Mouse (Mus musculus) cerebellum, adult 2 months (tissue): Measurements from ENCODE around the gene Inip. TPM values are rescaled to one million over a fixed set of nuclear protein-coding genes. Genes with fewer than 3 reads are reported as not detected.
A peak's percentile ranks its signal among the peaks of the same experiment; 100 is the strongest.

Experiments used
- DNase-seq, 2 experiments: peaks; one replicate each; pipeline ENCODE4 v3.0.0; 2021
- H3K27ac ChIP-seq: fragments of 200-500 bp; 2 replicates; pipeline ENCODE4 v1.5.1; 2012; ENCODE audit warnings: low read length, control low read depth, inconsistent platforms; ENCODE audit not compliant: insufficient read depth
- H3K27me3 ChIP-seq: fragments of 200-500 bp; 2 replicates; pipeline ENCODE4 v1.6.1; 2012; ENCODE audit warnings: inconsistent platforms, mild to moderate bottlenecking, low read length, moderate library complexity; ENCODE audit not compliant: control insufficient read depth, insufficient read depth
- H3K4me1 ChIP-seq: fragments of 200-500 bp; 2 replicates; pipeline ENCODE4 v1.6.1; 2011; ENCODE audit warnings: low read length; ENCODE audit not compliant: control insufficient read depth, insufficient read depth
- H3K4me3 ChIP-seq: fragments of 200-500 bp; replicated peaks from 2 replicates; pipeline ENCODE3; 2011; ENCODE audit warnings: mild to moderate bottlenecking, low read depth, low read length, control low read depth; ENCODE audit not compliant: insufficient read depth
- CTCF ChIP-seq: fragments of 200-500 bp; IDR thresholded peaks from 2 replicates; pipeline ENCODE4 v1.5.1; 2011; ENCODE audit warnings: low read depth, mild to moderate bottlenecking, control low read depth, low read length, moderate library complexity, borderline replicate concordance; ENCODE audit not compliant: insufficient read depth
- POLR2A ChIP-seq: fragments of 200-500 bp; IDR thresholded peaks from 2 replicates; pipeline ENCODE4 v1.6.1; 2011; ENCODE audit warnings: low read length, control low read depth, borderline replicate concordance; ENCODE audit not compliant: insufficient read depth
- WGBS: fragments of 180-500 bp; shearing (Covaris S2); methylation state at CpG from one replicate; pipeline ENCODE4 v1.1.7; 2018; 5-methylcytosine and 5-hydroxymethylcytosine counted together
- polyA plus RNA-seq: library from polyadenylated mRNA; depleted of rRNA; stranded (reverse); fragments of >200 nt; gene quantifications from 2 replicates; pipeline ENCODE4 v1.2.3, GENCODE M21; 2012

Inip gene
- polyA plus RNA-seq, 1 experiment, result 23.3 TPM

- Histone ChIP-seq H3K27ac (peak overlapping the region; percentile 70), H3K4me1 (peaks cover 65% of the 10 kb centered on the region), H3K27me3 (no peaks in the 10 kb centered on the region), H3K4me3 (no peak overlapping the region)
- WGBS, result 71% methylated on average over 10 of the region's 10 CpGs
- peak in 1 of 2 experiments; percentile 24 for DNase-seq
- TF ChIP-seq CTCF (no peak), POLR2A (no peak)
Observed at GRCm38 (mm10) chr4:59818498-59818897, 17.1 kb upstream of the Inip start.

- no peak overlapping the region for H3K4me3 ChIP-seq
- no peak for DNase-seq
- H3K4me1 ChIP-seq, result peaks cover 58% of the 10 kb centered on the region
- TF ChIP-seq CTCF (no peak), POLR2A (no peak)
- H3K27ac ChIP-seq, result peak overlapping the region; percentile 69
- WGBS, result 71% methylated on average over 5 of the region's 5 CpGs
- no peaks in the 10 kb centered on the region for H3K27me3 ChIP-seq
Observed at GRCm38 (mm10) chr4:59817790-59818189, 16.4 kb upstream of the Inip start.

DNA sequence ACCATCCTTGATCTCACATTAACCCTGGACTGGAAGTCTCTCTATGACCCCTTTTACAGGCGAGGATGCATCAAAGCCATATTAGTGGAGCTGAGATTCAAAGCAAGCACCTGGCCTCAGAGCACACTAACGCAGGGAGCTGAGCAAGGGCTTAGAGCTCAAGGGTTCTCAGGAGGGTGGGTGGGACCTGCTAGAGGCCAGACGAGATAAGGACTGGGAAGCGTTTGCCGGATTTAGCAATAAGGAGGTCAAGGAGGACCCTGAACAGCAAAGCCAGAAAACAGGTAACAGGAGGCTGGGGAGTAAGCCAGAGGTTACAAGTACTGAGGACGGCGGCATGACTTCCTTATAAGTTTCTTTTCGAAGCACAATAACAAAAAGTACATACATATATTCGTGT is 15.1 kb upstream of the Inip start:
- TF ChIP-seq POLR2A, result no peak
- TF ChIP-seq CTCF, result no peak
- Histone ChIP-seq H3K4me1 (peaks cover 54% of the 10 kb centered on the region), H3K27me3 (no peaks in the 10 kb centered on the region), H3K4me3 (no peak overlapping the region), H3K27ac (no peak overlapping the region; the same call in 1 of the 2 replicates)
- DNase-seq, result no peak
- WGBS, result 73% methylated on average over 9 of the region's 9 CpGs

DNA sequence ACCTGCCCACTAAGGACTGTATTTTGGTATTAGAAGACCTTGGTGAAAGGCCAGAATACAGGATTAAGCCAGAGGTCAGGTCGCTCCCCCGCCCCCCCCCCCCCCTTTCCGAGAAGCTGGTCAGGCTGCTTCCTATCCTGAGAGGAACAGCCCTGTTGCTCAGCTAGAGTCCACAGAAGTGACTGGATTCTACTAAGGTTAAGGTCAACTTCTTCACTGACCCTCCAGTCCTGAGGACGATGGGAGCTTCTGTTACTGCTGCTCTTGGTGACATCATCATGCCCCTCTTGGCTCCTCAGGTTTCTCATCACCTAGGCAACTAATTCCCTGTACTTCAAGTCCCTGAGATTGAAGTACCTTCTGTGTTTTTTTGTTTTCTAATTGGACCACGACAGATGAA is 14.6 kb upstream of the Inip start:
- Histone ChIP-seq H3K27me3 (no peaks in the 10 kb centered on the region), H3K4me1 (peaks cover 54% of the 10 kb centered on the region), H3K4me3 (no peak overlapping the region), H3K27ac (no peak overlapping the region)
- no peak for TF ChIP-seq POLR2A
- TF ChIP-seq CTCF, result no peak
- no peak for DNase-seq
- 58% methylated on average over 5 of the region's 5 CpGs for WGBS

GRCm38 (mm10) chr4:59815121-59815810 is 13.9 kb upstream of the Inip start:
- peak; percentile 24 to 42 for DNase-seq
- WGBS, result 31% methylated on average over 4 of the region's 4 CpGs
- Histone ChIP-seq H3K27me3 (no peaks in the 10 kb centered on the region), H3K4me3 (no peak overlapping the region), H3K27ac (peak overlapping the region; percentile 77), H3K4me1 (peaks cover 57% of the 10 kb centered on the region)
- TF ChIP-seq POLR2A, result no peak
- no peak for TF ChIP-seq CTCF

DNA sequence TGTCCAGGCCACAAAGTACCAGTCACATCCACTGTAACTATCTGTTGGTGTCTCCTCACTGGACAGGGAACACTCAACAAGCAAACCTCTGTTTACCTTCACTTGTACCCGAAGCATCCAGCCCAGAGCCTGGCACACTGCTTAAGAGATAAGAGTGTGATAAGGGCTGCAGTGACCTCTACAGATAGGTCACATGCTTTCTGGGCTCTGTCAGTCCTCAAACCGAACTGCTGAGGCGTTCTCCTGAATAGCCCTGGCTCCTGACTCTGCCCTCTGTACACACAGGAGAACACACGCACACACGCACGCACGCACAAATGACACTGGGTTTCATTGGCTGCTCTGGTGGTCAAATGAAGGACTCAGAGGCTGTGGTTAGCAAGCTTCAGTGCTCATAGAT is 12.7 kb upstream of the Inip start:
- WGBS, result 69% methylated on average over 7 of the region's 7 CpGs
- H3K27me3 ChIP-seq, result no peaks in the 10 kb centered on the region
- peak overlapping the region; percentile 56; the same call in 1 of the 2 replicates for H3K27ac ChIP-seq
- H3K4me1 ChIP-seq, result peaks cover 50% of the 10 kb centered on the region
- no peak for TF ChIP-seq POLR2A
- TF ChIP-seq CTCF, result no peak
- no peak for DNase-seq
- H3K4me3 ChIP-seq, result no peak overlapping the region

DNA sequence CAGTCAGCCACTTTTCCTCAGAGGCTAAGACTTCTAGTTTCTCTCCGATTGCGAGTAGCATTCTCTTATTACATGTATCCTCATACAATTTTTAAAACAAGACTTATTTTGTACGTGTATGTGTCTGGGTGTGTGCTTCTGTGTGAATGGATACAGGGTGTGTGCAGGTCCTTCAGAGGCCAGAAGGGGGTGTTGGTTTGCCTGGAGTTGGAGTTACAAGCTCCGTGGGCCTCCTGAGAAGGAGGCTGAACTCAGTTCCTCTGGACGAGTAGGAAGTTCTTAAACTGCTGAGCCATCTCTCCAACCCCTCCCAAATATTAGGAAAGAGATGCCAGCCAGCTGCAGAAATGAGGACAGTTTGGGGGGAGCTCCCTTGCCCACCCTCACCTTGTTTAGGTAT is 7.0 kb upstream of the Inip start:
- H3K4me1 ChIP-seq, result peaks cover 11% of the 10 kb centered on the region
- H3K27me3 ChIP-seq, result no peaks in the 10 kb centered on the region
- H3K4me3 ChIP-seq, result peak overlapping the region; percentile 4
- 58% methylated on average over 5 of the region's 5 CpGs for WGBS
- TF ChIP-seq CTCF (peak; percentile 51), POLR2A (no peak)
- DNase-seq, result peak; percentile 46 to 48
- H3K27ac ChIP-seq, result 0 out of 2 replicates have a peak overlapping the region, but pooled peaks have one; percentile 46

DNA sequence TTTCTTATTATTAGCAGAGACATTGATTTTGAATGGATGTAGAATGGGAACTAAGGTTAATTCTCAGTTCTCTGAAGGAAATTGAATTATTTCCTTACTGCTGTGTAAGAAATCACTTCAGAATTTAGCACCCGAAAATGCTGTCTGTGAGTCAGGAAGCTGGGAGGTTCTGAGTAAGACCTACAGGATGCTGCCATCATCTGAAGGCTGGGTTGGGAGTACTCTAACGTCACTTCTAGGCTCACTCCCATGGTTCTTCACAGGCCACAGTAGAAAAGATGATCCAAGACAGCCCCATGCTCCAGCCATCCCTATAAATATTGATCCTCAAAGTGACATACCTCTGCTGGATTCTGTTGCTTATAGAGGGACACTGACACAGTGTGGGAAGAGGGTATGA is 6.1 kb upstream of the Inip start:
- H3K27ac ChIP-seq, result no peak overlapping the region

More for the DNA sequence above, 6.1 kb upstream of the Inip start:
- 19% methylated on average over 2 of the region's 2 CpGs for WGBS
- Histone ChIP-seq H3K4me1 (peaks cover 11% of the 10 kb centered on the region), H3K4me3 (peak overlapping the region; percentile 49), H3K27me3 (no peaks in the 10 kb centered on the region)
- peak in 1 of 2 experiments; percentile 42 for DNase-seq
- no peak for TF ChIP-seq POLR2A
- TF ChIP-seq CTCF, result no peak
